Mouse (Mus musculus) midbrain, postnatal 0 days (tissue): ENCODE data around the gene Ebp. TPM values are rescaled to one million over a fixed set of nuclear protein-coding genes. Genes with fewer than 3 reads are reported as not detected.

Experiments used
- ATAC-seq: fragments of 200-750 bp; cut with Nextera tagmentation; 2 replicates; pipeline ENCODE4 v1.8.0; 2017; ENCODE audit warnings: moderate number of reproducible peaks, mild to moderate bottlenecking, moderate TSS enrichment, moderate library complexity; ENCODE audit not compliant: low FRiP score
- DNase-seq: peaks from one replicate; pipeline ENCODE4 v3.0.0-alpha.2; 2015; ENCODE audit warnings: low spot score
- H3K27ac ChIP-seq: fragments of 300-500 bp; sonication (generic); 2 replicates; pipeline ENCODE4 v1.5.1; 2014; ENCODE audit warnings: low read depth, mild to moderate bottlenecking, low read length, mixed read lengths
- H3K27me3 ChIP-seq: fragments of 300-500 bp; sonication (generic); 2 replicates; pipeline ENCODE4 v1.6.1; 2014; ENCODE audit warnings: low read length, control low read depth, mixed read lengths; ENCODE audit not compliant: insufficient read depth
- H3K36me3 ChIP-seq: fragments of 300-500 bp; sonication (generic); 2 replicates; pipeline ENCODE4 v1.6.1; 2014; ENCODE audit warnings: low read length, control low read depth, mixed read lengths; ENCODE audit not compliant: insufficient read depth
- H3K4me1 ChIP-seq: fragments of 300-500 bp; sonication (generic); 2 replicates; pipeline ENCODE4 v1.6.1; 2014; ENCODE audit warnings: mild to moderate bottlenecking, control low read depth, antibody characterized with exemption, low read length, mixed read lengths; ENCODE audit not compliant: insufficient read depth
- H3K4me2 ChIP-seq: fragments of 300-500 bp; sonication (generic); 2 replicates; pipeline ENCODE4 v1.6.1; 2014; ENCODE audit warnings: low read depth, mild to moderate bottlenecking, low read length, mixed read lengths; ENCODE audit not compliant: poor library complexity, severe bottlenecking
- H3K4me3 ChIP-seq: fragments of 300-500 bp; sonication (generic); 2 replicates; pipeline ENCODE4 v1.5.1; 2014; ENCODE audit warnings: low read depth, mild to moderate bottlenecking, low read length, moderate library complexity
- H3K9ac ChIP-seq: fragments of 300-500 bp; sonication (generic); replicated peaks from 2 replicates; pipeline ENCODE4 v1.6.1; 2014; ENCODE audit warnings: mild to moderate bottlenecking, low read length, moderate library complexity, mixed read lengths; ENCODE audit not compliant: poor library complexity, severe bottlenecking
- H3K9me3 ChIP-seq: fragments of 300-500 bp; sonication (generic); 2 replicates; pipeline ENCODE4 v1.6.1; 2016; ENCODE audit warnings: low read length, control low read depth
- CTCF ChIP-seq: IDR thresholded peaks from 2 replicates; pipeline ENCODE4 v1.5.1; 2016; ENCODE audit warnings: antibody characterized with exemption, mild to moderate bottlenecking
- WGBS: fragments of 180-500 bp; shearing (Covaris S2); extraction: QIAGEN DNeasy Blood & Tissue Kit; methylation state at CpG from one replicate; pipeline ENCODE4 v1.1.7; 2014; 5-methylcytosine and 5-hydroxymethylcytosine counted together
- polyA plus RNA-seq: library from polyadenylated mRNA; unstranded; fragments of >200 nt; fragmentation: Nextera tagmentation; extraction: Ambion mirVana; gene quantifications from 2 replicates; pipeline ENCODE4 v1.2.1, GENCODE M21; 2015
- total RNA-seq: library from RNA; depleted of rRNA; stranded (reverse); fragments of >200 nt; gene quantifications from 2 replicates; pipeline ENCODE4 v1.2.3, GENCODE M21; 2014

Gene Ebp
- total and polyA plus RNA-seq, 2 experiments from 2014 or later, result 22.9 to 26.6 TPM

DNA sequence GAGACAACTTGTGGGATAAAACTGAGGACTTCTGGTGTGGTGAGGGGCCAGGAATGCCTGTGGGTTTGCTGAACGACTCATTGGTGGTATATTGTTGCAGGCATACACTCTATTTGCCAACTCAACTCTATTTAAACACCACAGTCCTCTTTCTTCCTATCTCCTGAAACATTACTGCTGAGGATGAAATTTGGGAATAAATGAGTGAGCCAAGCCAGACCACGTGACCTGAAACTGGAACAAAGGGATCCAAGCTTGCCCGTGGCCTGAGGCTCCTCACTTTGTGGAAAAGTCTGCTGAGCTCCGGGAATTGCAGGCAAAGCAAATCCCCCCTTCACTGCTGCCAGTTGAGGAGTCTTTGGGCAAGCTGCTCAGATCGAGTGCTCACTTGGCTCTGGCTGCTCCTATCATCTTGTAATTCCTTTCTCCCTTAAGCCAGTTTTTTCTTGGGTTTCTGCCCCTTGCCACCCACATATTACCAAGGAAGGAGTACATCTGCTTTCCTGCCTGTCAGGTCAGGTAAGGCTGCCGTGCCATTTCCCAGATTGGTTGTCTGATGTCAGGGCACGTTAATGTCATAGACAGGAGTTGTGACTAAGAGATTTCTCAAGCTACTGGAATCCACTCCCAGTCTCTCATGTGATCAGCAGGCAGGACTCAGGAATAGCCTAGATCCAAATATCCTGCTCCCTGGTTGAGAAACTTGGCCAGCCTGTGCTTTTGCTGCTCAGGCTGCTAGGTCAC lies 29.5 kb upstream of the Ebp start:
- no peak for DNase-seq

DNA sequence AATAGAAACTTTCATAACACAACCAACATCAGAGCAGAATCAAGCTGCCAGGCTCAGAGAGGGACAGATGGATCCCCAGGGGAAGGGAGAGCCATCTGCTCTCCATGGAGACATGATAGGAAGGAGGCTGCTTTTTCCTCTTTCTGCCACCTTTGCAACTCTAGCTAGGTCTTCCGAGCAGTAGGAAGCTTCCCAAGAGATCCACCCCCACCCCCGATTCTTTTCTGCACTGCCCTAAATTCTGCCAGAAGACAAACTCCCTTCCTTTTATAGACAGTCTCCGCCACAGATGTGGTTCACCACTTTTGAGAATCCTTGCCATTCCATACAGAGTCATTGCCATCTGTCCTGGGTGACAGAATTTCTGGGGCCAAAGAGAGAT lies 29.0 kb upstream of the Ebp start:
- no peaks in the 10 kb centered on the region for H3K27me3 ChIP-seq
- H3K27ac ChIP-seq, result no peak overlapping the region
- H3K9me3 ChIP-seq, result no peaks in the 10 kb centered on the region
- DNase-seq (peak; percentile 3), ATAC-seq (no peak)
- WGBS, result 67% methylated on average over 3 of the region's 3 CpGs
- no peak overlapping the region for H3K4me3 ChIP-seq
- H3K9ac ChIP-seq, result no peak overlapping the region
- no peaks in the 10 kb centered on the region for H3K36me3 ChIP-seq
- no peak for TF ChIP-seq CTCF
- H3K4me1 ChIP-seq, result no peaks in the 10 kb centered on the region
- no peak overlapping the region for H3K4me2 ChIP-seq

More for the DNA sequence above, 29.5 kb upstream of the Ebp start:
- Histone ChIP-seq H3K9me3 (no peaks in the 10 kb centered on the region), H3K27me3 (no peaks in the 10 kb centered on the region), H3K4me1 (no peaks in the 10 kb centered on the region), H3K36me3 (no peaks in the 10 kb centered on the region), H3K4me3 (no peak overlapping the region), H3K4me2 (no peak overlapping the region), H3K9ac (no peak overlapping the region), H3K27ac (no peak overlapping the region)
- ATAC-seq, result no peak
- WGBS, result 59% methylated on average over 7 of the region's 7 CpGs
- TF ChIP-seq CTCF, result no peak

- Histone ChIP-seq H3K9me3 (no peaks in the 10 kb centered on the region), H3K27ac (no peak overlapping the region), H3K9ac (no peak overlapping the region), H3K4me2 (no peak overlapping the region), H3K4me1 (no peaks in the 10 kb centered on the region), H3K36me3 (no peaks in the 10 kb centered on the region), H3K4me3 (no peak overlapping the region), H3K27me3 (no peaks in the 10 kb centered on the region)
- no peak for TF ChIP-seq CTCF
- no peak for DNase-seq
- WGBS, result 32% methylated on average over 8 of the region's 8 CpGs
- ATAC-seq, result no peak
These were observed 26.3 kb upstream of the Ebp start for GRCm38 (mm10) chrX:8219651-8220050.

DNA sequence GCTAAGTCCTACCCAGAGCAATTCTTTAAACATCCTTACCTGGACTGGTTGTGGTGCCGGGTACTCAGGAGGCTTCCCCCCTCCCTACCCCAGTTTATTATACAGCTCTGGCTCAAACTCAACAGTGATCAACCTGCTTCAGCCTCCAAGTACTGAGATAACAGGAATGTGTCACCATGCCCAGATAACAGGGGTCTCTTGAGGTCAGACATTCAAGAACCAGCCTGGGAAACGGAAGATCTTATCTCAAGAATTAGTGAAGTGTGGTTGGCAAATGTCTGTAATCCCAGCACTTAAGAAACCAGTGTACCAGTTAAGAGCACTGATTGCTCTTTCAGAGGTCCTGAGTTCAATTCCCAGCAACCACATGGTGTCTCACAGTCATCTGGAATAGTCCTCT lies 24.8 kb upstream of the Ebp start:
- no peak overlapping the region for H3K27ac ChIP-seq
- H3K9ac ChIP-seq, result no peak overlapping the region
- H3K36me3 ChIP-seq, result no peaks in the 10 kb centered on the region
- no peak for TF ChIP-seq CTCF
- no peaks in the 10 kb centered on the region for H3K4me1 ChIP-seq
- 56% methylated on average over 2 of the region's 2 CpGs for WGBS
- no peak for ATAC-seq
- no peaks in the 10 kb centered on the region for H3K27me3 ChIP-seq
- H3K9me3 ChIP-seq, result no peaks in the 10 kb centered on the region
- H3K4me3 ChIP-seq, result no peak overlapping the region
- no peak overlapping the region for H3K4me2 ChIP-seq
- no peak for DNase-seq

GRCm38 (mm10) chrX:8217383-8217782 lies 24.1 kb upstream of the Ebp start:
- Histone ChIP-seq H3K4me3 (no peak overlapping the region), H3K27me3 (no peaks in the 10 kb centered on the region), H3K4me2 (no peak overlapping the region), H3K9ac (no peak overlapping the region), H3K9me3 (no peaks in the 10 kb centered on the region), H3K36me3 (no peaks in the 10 kb centered on the region), H3K27ac (no peak overlapping the region), H3K4me1 (no peaks in the 10 kb centered on the region)
- TF ChIP-seq CTCF, result no peak
- ATAC-seq (no peak), DNase-seq (no peak)
- WGBS, result 43% methylated on average over 6 of the region's 6 CpGs

GRCm38 (mm10) chrX:8211490-8212207 lies 18.3 kb upstream of the Ebp start:
- ATAC-seq (no peak), DNase-seq (no peak)
- no peaks in the 10 kb centered on the region for H3K27me3 ChIP-seq
- no peak overlapping the region for H3K4me2 ChIP-seq
- H3K4me1 ChIP-seq, result no peaks in the 10 kb centered on the region
- H3K9me3 ChIP-seq, result no peaks in the 10 kb centered on the region
- H3K9ac ChIP-seq, result no peak overlapping the region
- WGBS, result 77% methylated on average over 7 of the region's 7 CpGs
- TF ChIP-seq CTCF, result no peak
- H3K4me3 ChIP-seq, result no peak overlapping the region
- no peaks in the 10 kb centered on the region for H3K36me3 ChIP-seq
- H3K27ac ChIP-seq, result no peak overlapping the region
